Mouse (Mus musculus) lung, embryonic 16.5 days (tissue): ENCODE results near the gene Rdh5. TPM values are rescaled to one million over a fixed set of nuclear protein-coding genes. Genes with fewer than 3 reads are reported as not detected.
A peak's percentile ranks its signal among the peaks of the same experiment; 100 is the strongest.

Source experiments
- ATAC-seq: fragments of 200-750 bp; cut with Nextera tagmentation; 2 replicates; pipeline ENCODE4 v1.8.0; 2017; ENCODE audit warnings: low read depth, mild to moderate bottlenecking, moderate library complexity
- H3K27ac ChIP-seq: fragments of 300-500 bp; sonication (generic); 2 replicates; pipeline ENCODE4 v1.5.1; 2014; ENCODE audit warnings: mild to moderate bottlenecking, control low read depth, low read length
- H3K27me3 ChIP-seq: fragments of 300-500 bp; sonication (generic); 2 replicates; pipeline ENCODE4 v1.6.1; 2014; ENCODE audit warnings: low read depth, low read length, mixed read lengths; ENCODE audit not compliant: control insufficient read depth, insufficient read depth
- H3K36me3 ChIP-seq: fragments of 300-500 bp; sonication (generic); 2 replicates; pipeline ENCODE4 v1.6.1; 2014; ENCODE audit warnings: low read length; ENCODE audit not compliant: control insufficient read depth, insufficient read depth
- H3K4me1 ChIP-seq: fragments of 300-500 bp; sonication (generic); replicated peaks from 2 replicates; pipeline ENCODE4 v1.6.1; 2014; ENCODE audit warnings: low read length, mixed read lengths; ENCODE audit not compliant: control insufficient read depth, insufficient read depth
- H3K4me2 ChIP-seq: fragments of 300-500 bp; sonication (generic); 2 replicates; pipeline ENCODE4 v1.6.1; 2014; ENCODE audit warnings: low read depth, low read length, control low read depth
- H3K4me3 ChIP-seq: fragments of 300-500 bp; sonication (generic); 2 replicates; pipeline ENCODE4 v1.5.1; 2014; ENCODE audit warnings: mild to moderate bottlenecking, low read length, control low read depth
- H3K9ac ChIP-seq: fragments of 300-500 bp; sonication (generic); 2 replicates; pipeline ENCODE4 v1.6.1; 2014; ENCODE audit warnings: low read length, control low read depth
- H3K9me3 ChIP-seq: fragments of 300-500 bp; sonication (generic); 2 replicates; pipeline ENCODE4 v1.6.1; 2016; ENCODE audit warnings: low read length; ENCODE audit not compliant: control insufficient read depth
- WGBS: fragments of 180-500 bp; shearing (Covaris S2); extraction: QIAGEN DNeasy Blood & Tissue Kit; methylation state at CpG from one replicate; pipeline ENCODE4 v1.1.7; 2014; 5-methylcytosine and 5-hydroxymethylcytosine counted together
- polyA plus RNA-seq: library from polyadenylated mRNA; unstranded; fragments of >200 nt; fragmentation: Nextera tagmentation; extraction: Ambion mirVana; gene quantifications from 2 replicates; pipeline ENCODE4 v1.2.1, GENCODE M21; 2015

The Rdh5 gene
- polyA plus RNA-seq, 1 experiment from 2014 or later, result 16.0 TPM

- ATAC-seq, result peak; percentile 79
These were observed 31.2 kb downstream of the Rdh5 start, which contains the start of gene Gdf11 for GRCm38 (mm10) chr10:128891296-128892094. TSS of gene Gdf11 (minus strand) at chr10:128891718.

GRCm38 (mm10) chr10:128890383-128891295 is 32.0 kb downstream of the Rdh5 start:
- Histone ChIP-seq H3K4me1 (peaks cover 22% of the 10 kb centered on the region), H3K9ac (peak overlapping the region; percentile 78), H3K27ac (peak overlapping the region; percentile 84), H3K36me3 (no peaks in the 10 kb centered on the region), H3K4me2 (peak overlapping the region; percentile 96), H3K27me3 (peaks cover 7% of the 10 kb centered on the region; the same call in 1 of the 2 replicates), H3K9me3 (no peaks in the 10 kb centered on the region), H3K4me3 (peak overlapping the region; percentile 79)
- under 1% methylated on average over 40 of the region's 40 CpGs for WGBS
- ATAC-seq, result no peak; the same call in 1 of the 2 replicates

More at GRCm38 (mm10) chr10:128891296-128892094, 31.2 kb downstream of the Rdh5 start, which contains the start of gene Gdf11:
- Histone ChIP-seq H3K27me3 (peaks cover 11% of the 10 kb centered on the region; the same call in 1 of the 2 replicates), H3K9me3 (no peaks in the 10 kb centered on the region), H3K4me3 (peak within 1 kb of the TSS; percentile 79), H3K9ac (peak within 1 kb of the TSS; percentile 78), H3K27ac (peak within 1 kb of the TSS; percentile 84), H3K4me2 (peak within 1 kb of the TSS; percentile 96), H3K36me3 (no peaks in the 10 kb centered on the region), H3K4me1 (peaks cover 29% of the 10 kb centered on the region)
- under 1% methylated on average over 53 of the region's 89 CpGs for WGBS

- 29% methylated on average over 2 of the region's 2 CpGs for WGBS
- Histone ChIP-seq H3K36me3 (no peaks in the 10 kb centered on the region), H3K9me3 (no peaks in the 10 kb centered on the region), H3K4me3 (peak overlapping the region; percentile 79; the same call in 1 of the 2 replicates), H3K4me1 (peaks cover 19% of the 10 kb centered on the region), H3K27ac (no peak overlapping the region), H3K4me2 (peak overlapping the region; percentile 96), H3K9ac (no peak overlapping the region; the same call in 1 of the 2 replicates), H3K27me3 (peaks cover 7% of the 10 kb centered on the region; the same call in 1 of the 2 replicates)
- no peak for ATAC-seq
These were observed 32.8 kb downstream of the Rdh5 start for GRCm38 (mm10) chr10:128889846-128890245.

- Histone ChIP-seq H3K27me3 (peaks cover 4% of the 10 kb centered on the region; the same call in 1 of the 2 replicates), H3K4me3 (peak overlapping the region; percentile 35), H3K9me3 (no peaks in the 10 kb centered on the region), H3K36me3 (no peaks in the 10 kb centered on the region), H3K27ac (no peak overlapping the region), H3K4me2 (peak overlapping the region; percentile 51), H3K9ac (peak overlapping the region; percentile 57), H3K4me1 (peaks cover 19% of the 10 kb centered on the region)
- WGBS, result 4% methylated on average over 7 of the region's 7 CpGs
- peak; percentile 30 for ATAC-seq
These were observed 33.5 kb downstream of the Rdh5 start for GRCm38 (mm10) chr10:128888941-128889827.

- Histone ChIP-seq H3K4me3 (no peak overlapping the region), H3K27ac (no peak overlapping the region), H3K4me2 (no peak overlapping the region), H3K9me3 (no peaks in the 10 kb centered on the region), H3K27me3 (no peaks in the 10 kb centered on the region), H3K4me1 (no peaks in the 10 kb centered on the region), H3K9ac (no peak overlapping the region), H3K36me3 (peaks cover 9% of the 10 kb centered on the region)
- WGBS, result 87% methylated on average over 5 of the region's 5 CpGs
- no peak for ATAC-seq
These were observed 40.6 kb downstream of the Rdh5 start for GRCm38 (mm10) chr10:128882067-128882466.

GRCm38 (mm10) chr10:128878811-128879210 is 43.9 kb downstream of the Rdh5 start:
- no peaks in the 10 kb centered on the region for H3K27me3 ChIP-seq
- no peak overlapping the region for H3K9ac ChIP-seq
- no peak overlapping the region for H3K27ac ChIP-seq
- no peaks in the 10 kb centered on the region for H3K9me3 ChIP-seq
- no peak overlapping the region for H3K4me2 ChIP-seq
- no peaks in the 10 kb centered on the region for H3K4me1 ChIP-seq
- no peak for ATAC-seq
- H3K36me3 ChIP-seq, result peaks cover 15% of the 10 kb centered on the region
- H3K4me3 ChIP-seq, result no peak overlapping the region
- 90% methylated on average over 2 of the region's 2 CpGs for WGBS

- no peaks in the 10 kb centered on the region for H3K4me1 ChIP-seq
- H3K9me3 ChIP-seq, result no peaks in the 10 kb centered on the region
- no peak overlapping the region for H3K9ac ChIP-seq
- no peak for ATAC-seq
- H3K36me3 ChIP-seq, result peaks cover 20% of the 10 kb centered on the region
- H3K4me3 ChIP-seq, result no peak overlapping the region
- H3K27ac ChIP-seq, result no peak overlapping the region
- no peak overlapping the region for H3K4me2 ChIP-seq
- H3K27me3 ChIP-seq, result no peaks in the 10 kb centered on the region
These were observed 44.4 kb downstream of the Rdh5 start for GRCm38 (mm10) chr10:128878291-128878690.

GRCm38 (mm10) chr10:128870341-128870740 is 52.3 kb downstream of the Rdh5 start:
- H3K9ac ChIP-seq, result no peak overlapping the region
- H3K9me3 ChIP-seq, result no peaks in the 10 kb centered on the region
- H3K27ac ChIP-seq, result no peak overlapping the region
- no peak overlapping the region for H3K4me2 ChIP-seq
- no peak for ATAC-seq
- WGBS, result 80% methylated on average over 3 of the region's 3 CpGs
- no peak overlapping the region for H3K4me3 ChIP-seq
- no peaks in the 10 kb centered on the region for H3K27me3 ChIP-seq
- peaks cover 38% of the 10 kb centered on the region for H3K36me3 ChIP-seq
- no peaks in the 10 kb centered on the region for H3K4me1 ChIP-seq
